Mouse (Mus musculus) embryonic fibroblast, embryonic 13.5 days (primary cell): ENCODE measurements around the gene Ankrd13b. TPM values are rescaled to one million over a fixed set of nuclear protein-coding genes. Genes with fewer than 3 reads are reported as not detected.
A peak's percentile ranks its signal among the peaks of the same experiment; 100 is the strongest.

Experiments used
- H3K27ac ChIP-seq: 2 replicates; pipeline ENCODE4 v1.5.1; 2012; ENCODE audit warnings: low read length, control low read depth, inconsistent platforms; ENCODE audit not compliant: insufficient read depth
- H3K4me1 ChIP-seq: 2 replicates; pipeline ENCODE4 v1.6.1; 2011; ENCODE audit warnings: low read length; ENCODE audit not compliant: control insufficient read depth, insufficient read depth
- H3K4me3 ChIP-seq: 2 replicates; pipeline ENCODE4 v1.5.1; 2011; ENCODE audit warnings: mild to moderate bottlenecking, control low read depth, low read length; ENCODE audit not compliant: insufficient read depth
- CTCF ChIP-seq: IDR thresholded peaks from 2 replicates; pipeline ENCODE4 v1.5.1; 2011; ENCODE audit warnings: mild to moderate bottlenecking, control low read depth, low read length, moderate library complexity, borderline replicate concordance; ENCODE audit not compliant: insufficient read depth
- POLR2A ChIP-seq: IDR thresholded peaks from 2 replicates; pipeline ENCODE4 v1.6.1; 2011; ENCODE audit warnings: low read depth, mild to moderate bottlenecking, control low read depth, low read length, moderate library complexity
- polyA plus RNA-seq: library from polyadenylated mRNA; stranded (reverse); fragments of >200 nt; gene quantifications from 2 replicates; pipeline ENCODE4 v1.2.4, GENCODE M21; 2011; ENCODE audit warnings: low read depth; ENCODE audit not compliant: missing spikeins, insufficient read length

Gene Ankrd13b
- polyA plus RNA-seq, 1 experiment, result 12.3 TPM

- Histone ChIP-seq H3K4me1 (peaks cover 24% of the 10 kb centered on the region), H3K27ac (peak overlapping the region; percentile 89), H3K4me3 (peak overlapping the region; percentile 78)
- TF ChIP-seq POLR2A (0 out of 2 replicates have a peak, but pooled peaks have one; percentile 51), CTCF (no peak)
Measured at GRCm38 (mm10) chr11:77492911-77493332, 3.4 kb upstream of the Ankrd13b start.

DNA sequence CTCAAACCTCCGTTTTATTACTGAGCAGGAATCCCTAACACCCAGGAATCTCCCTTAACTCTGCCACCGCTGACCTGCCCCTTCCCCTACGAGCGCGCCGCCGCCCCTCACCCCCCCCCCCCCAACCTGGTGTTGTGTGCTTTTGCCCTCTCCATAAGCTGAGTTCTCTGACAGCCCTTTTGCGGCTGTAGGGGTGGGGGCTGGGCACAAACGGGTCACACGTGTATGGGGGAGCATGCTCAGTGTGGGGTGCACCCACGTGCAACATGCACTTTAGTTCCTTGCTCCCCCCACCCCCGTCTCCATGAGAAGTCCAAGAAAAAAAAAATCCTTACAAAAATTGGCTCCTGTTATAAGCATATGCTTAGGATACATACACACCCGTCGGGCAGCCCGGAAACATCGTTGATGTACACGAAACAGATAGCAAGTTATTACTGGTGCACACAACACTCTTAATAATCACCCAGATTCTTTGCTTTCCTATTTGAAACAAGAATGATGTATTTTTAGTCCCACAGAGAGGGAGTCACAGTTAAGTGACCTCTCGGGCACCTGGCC is 2.9 kb upstream of the Ankrd13b start:
- no peak for TF ChIP-seq CTCF
- peak; percentile 20; the same call in 1 of the 2 replicates for TF ChIP-seq POLR2A
- Histone ChIP-seq H3K4me3 (peak overlapping the region; percentile 78), H3K27ac (peak overlapping the region; percentile 91), H3K4me1 (peaks cover 21% of the 10 kb centered on the region)

DNA sequence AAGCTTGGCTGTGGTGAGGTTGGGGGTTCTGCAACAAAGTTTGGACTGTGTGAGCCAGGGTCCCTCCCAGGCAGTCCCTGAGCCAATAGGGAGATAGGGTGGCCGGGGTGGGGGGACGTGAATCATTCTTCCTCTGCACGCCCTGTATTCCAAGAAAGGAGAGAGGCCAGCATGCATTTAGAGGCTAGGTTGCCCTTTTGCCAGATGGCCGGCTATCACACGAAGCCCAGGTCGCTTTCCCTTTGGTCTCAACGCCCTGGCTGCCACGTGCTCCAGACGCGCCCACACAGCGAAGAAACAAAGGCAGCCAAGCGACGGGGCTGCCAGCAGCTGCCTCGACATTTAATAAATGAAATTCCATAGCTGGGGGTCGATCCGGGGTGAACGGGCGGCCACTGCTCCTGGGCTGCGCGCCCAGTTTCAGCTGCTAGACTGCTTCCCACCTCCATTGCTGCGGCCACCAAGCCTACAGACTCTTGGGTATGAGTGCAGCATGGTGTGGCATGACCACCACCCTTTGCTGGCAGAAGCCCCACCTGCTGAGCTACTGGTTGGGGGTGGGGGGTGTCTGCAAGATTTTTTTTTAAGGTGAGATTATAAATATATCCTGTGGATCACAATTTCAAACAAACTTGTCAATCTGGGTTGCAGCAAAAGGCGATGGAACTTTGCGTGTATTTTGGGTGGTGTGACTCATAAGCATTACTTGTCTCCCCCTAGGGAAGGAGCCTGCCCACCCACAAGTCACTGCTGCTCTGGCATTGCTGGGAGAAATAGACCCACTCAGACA is 2.2 kb upstream of the Ankrd13b start:
- peak overlapping the region; percentile 78; the same call in 1 of the 2 replicates for H3K4me3 ChIP-seq
- peak overlapping the region; percentile 91 for H3K27ac ChIP-seq
- TF ChIP-seq CTCF, result no peak
- peak; percentile 74 for TF ChIP-seq POLR2A
- H3K4me1 ChIP-seq, result peaks cover 21% of the 10 kb centered on the region

GRCm38 (mm10) chr11:77491123-77491501 is 1.6 kb upstream of the Ankrd13b start:
- peaks cover 21% of the 10 kb centered on the region for H3K4me1 ChIP-seq
- TF ChIP-seq POLR2A (peak; percentile 37), CTCF (peak; percentile 87)
- H3K4me3 ChIP-seq, result peak overlapping the region; percentile 7; the same call in 1 of the 2 replicates

DNA sequence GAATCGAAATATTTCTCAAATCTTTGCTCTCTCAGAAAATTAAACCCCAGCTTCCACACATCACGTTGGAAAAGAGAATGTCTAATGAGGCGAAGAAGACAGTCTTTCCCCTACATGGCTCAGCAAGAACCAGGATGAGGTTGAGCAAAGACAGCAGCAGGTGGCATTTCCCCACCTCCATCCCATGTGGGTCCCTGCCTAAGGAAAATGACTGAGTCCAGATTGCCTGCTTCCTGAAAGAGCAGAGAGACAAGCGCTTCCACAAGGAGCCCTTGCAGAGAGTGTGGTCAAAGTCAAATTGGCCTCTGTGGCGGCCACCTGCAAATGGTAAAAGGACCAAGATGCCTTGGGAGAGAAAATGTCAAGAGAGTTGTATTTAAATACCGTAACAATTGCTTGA is 973 bp upstream of the Ankrd13b start:
- no peak overlapping the region for H3K4me3 ChIP-seq
- TF ChIP-seq CTCF (no peak), POLR2A (no peak)
- H3K4me1 ChIP-seq, result peaks cover 18% of the 10 kb centered on the region
- H3K27ac ChIP-seq, result peak overlapping the region; percentile 60

More at GRCm38 (mm10) chr11:77491123-77491501, 1.6 kb upstream of the Ankrd13b start:
- H3K27ac ChIP-seq, result peak overlapping the region; percentile 91

- Histone ChIP-seq H3K4me1 (peaks cover 8% of the 10 kb centered on the region; the same call in 1 of the 2 replicates), H3K4me3 (peak overlapping the region; percentile 58), H3K27ac (no peak overlapping the region)
- TF ChIP-seq CTCF (no peak), POLR2A (no peak)
Measured at GRCm38 (mm10) chr11:77488771-77489581, 502 bp downstream of the Ankrd13b start.

DNA sequence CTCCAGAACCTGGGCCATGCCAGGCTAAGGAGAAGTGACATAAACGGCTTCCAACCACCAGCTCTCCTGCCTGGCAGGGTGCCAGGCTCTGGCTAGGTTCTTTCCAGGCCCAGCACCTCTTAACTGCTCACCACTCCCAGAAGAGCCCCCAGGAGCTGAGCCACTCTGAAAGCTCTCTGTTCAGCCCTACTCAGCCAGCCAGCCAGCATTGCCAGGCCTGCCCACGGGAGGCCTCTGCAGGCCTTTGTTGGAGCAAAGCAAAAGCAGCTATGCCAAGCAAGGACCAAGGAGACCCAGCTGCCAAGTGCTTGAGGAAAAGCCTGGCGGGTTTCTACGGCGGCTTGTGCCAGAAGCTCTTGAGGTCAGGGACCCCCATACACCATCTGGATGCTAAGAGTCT is 2.7 kb downstream of the Ankrd13b start:
- no peak overlapping the region for H3K4me3 ChIP-seq

DNA sequence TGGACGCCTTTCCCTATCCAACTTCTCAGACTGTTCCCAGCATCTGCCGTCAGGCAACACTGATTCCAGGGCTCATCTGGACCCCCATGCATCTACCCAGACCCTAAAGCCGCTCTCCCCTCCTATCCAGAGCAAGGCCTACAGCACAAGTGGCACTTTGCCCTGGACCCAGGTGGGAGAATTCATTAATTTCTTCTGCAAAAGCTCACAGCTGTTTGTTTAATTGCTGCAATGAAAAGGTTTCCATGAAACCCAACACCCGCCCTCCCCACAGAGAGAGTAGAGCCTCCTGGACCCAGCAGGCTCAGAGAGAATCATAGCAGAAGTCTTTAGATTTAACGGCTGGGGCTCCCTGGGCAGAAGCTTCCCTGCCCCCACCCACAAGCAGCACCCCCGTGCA is 4.2 kb downstream of the Ankrd13b start:
- H3K4me3 ChIP-seq, result no peak overlapping the region
- TF ChIP-seq CTCF (no peak), POLR2A (no peak)
- peaks cover 4% of the 10 kb centered on the region; the same call in 1 of the 2 replicates for H3K4me1 ChIP-seq
- no peak overlapping the region for H3K27ac ChIP-seq

More for the DNA sequence above, 2.7 kb downstream of the Ankrd13b start:
- TF ChIP-seq CTCF, result no peak
- TF ChIP-seq POLR2A, result no peak
- H3K27ac ChIP-seq, result no peak overlapping the region
- peaks cover 10% of the 10 kb centered on the region; the same call in 1 of the 2 replicates for H3K4me1 ChIP-seq

DNA sequence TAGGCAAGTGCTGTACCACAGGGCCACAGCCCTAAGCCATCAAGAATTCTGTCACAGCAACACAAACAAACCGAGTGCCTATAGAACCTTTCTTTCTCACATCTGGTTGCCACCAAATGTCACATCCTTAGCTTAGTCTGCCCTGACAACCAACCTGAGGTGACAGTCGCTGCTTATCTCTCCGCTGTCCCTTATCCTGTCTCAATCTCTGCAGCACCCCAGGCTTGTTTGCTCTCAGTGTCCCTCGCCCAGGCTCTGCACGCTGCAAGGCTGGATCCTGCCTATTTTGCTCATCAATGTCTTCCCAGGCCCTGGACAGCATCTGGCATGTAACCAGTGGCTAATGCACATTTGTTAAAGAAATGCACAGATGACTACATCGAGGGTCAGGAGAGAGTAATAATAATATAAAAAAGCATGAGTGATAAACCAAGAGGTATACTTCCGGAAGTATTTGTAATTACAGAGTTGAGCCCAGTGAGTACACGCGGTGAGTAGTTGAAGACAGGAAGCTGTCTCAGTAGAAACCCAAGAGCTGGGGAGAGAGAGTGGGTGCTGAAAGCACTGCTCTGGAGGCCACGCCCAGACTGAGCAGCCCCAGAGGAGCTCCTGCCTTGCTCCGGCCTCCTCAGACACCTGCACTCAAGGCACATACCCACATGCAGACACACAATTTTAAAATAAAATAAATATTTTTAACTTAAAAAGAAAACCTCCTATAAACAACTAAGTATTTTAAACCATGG is 5.8 kb downstream of the Ankrd13b start:
- H3K27ac ChIP-seq, result no peak overlapping the region
- TF ChIP-seq CTCF (no peak), POLR2A (no peak)
- no peak overlapping the region for H3K4me3 ChIP-seq
- 0 out of 2 replicates have a peak, but pooled peaks cover 2% of the 10 kb centered on the region for H3K4me1 ChIP-seq
